Mouse (Mus musculus): ENCODE measurements around the gene Zfp607b. TPM values are rescaled to one million over a fixed set of nuclear protein-coding genes. Genes with fewer than 3 reads are reported as not detected.
A peak's percentile ranks its signal among the peaks of the same experiment; 100 is the strongest.

Zfp607b gene
- polyA plus RNA-seq, 1 experiment from 2014 or later, result 2.5 TPM

DNA sequence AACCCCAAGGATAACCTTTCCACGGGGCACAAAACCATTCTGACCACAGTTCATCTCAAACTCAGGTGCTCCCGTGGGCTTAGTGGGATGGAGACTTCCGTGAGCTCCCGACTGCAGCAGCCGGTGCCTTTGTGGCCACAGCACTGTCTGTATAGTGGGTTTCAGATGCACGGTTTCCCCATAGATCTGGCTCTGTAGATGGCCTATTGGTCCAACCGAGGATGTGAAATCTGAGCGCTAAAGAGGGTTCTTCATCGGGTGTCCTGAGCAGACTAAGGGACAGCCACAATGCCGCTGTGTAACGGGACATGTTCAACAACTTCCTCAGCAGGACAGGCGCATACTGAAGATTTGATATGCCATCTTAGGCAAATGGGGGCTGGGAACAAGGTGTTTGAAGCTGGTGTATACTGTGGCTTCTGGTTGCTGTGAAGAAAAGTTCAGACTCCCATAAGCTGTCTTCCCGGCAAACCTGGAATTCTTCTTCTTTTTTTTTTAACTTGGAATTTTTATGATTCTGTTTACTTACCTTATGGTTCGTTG is 823 bp upstream of the Zfp607b start:
- DNase-seq (ENCODE audit: low spot score), result no peak
- 41% methylated on average over 14 of the region's 14 CpGs for WGBS
- no peaks in the 10 kb centered on the region for H3K36me3 ChIP-seq
- peak overlapping the region; percentile 88 for H3K27ac ChIP-seq
- peaks cover 15% of the 10 kb centered on the region; the same call in 1 of the 2 replicates for H3K27me3 ChIP-seq (ENCODE audit: insufficient read depth, poor library complexity, severe bottlenecking)
- H3K4me1 ChIP-seq, result 0 out of 2 replicates have a peak, but pooled peaks cover 4% of the 10 kb centered on the region
- peak overlapping the region; percentile 67 for H3K4me3 ChIP-seq
- no peaks in the 10 kb centered on the region for H3K9me3 ChIP-seq

- DNase-seq (ENCODE audit: low spot score), result peak; percentile 74
- H3K27ac ChIP-seq, result no peak overlapping the region
- WGBS, result 38% methylated on average over 5 of the region's 5 CpGs
Measured at GRCm38 (mm10) chr7:27691076-27691475, 1.9 kb downstream of the Zfp607b start.

GRCm38 (mm10) chr7:27696711-27697110 is 7.6 kb downstream of the Zfp607b start:
- H3K27me3 ChIP-seq (ENCODE audit: insufficient read depth, poor library complexity, severe bottlenecking), result no peaks in the 10 kb centered on the region
- no peak overlapping the region for H3K4me3 ChIP-seq
- H3K4me1 ChIP-seq, result no peaks in the 10 kb centered on the region
- DNase-seq (ENCODE audit: low spot score), result no peak
- no peaks in the 10 kb centered on the region for H3K36me3 ChIP-seq
- no peaks in the 10 kb centered on the region for H3K9me3 ChIP-seq
- H3K27ac ChIP-seq, result no peak overlapping the region
- 40% methylated on average over 3 of the region's 3 CpGs for WGBS

More at GRCm38 (mm10) chr7:27691076-27691475, 1.9 kb downstream of the Zfp607b start:
- no peak overlapping the region for H3K4me3 ChIP-seq
- no peaks in the 10 kb centered on the region for H3K36me3 ChIP-seq
- no peaks in the 10 kb centered on the region for H3K9me3 ChIP-seq
- 0 out of 2 replicates have a peak, but pooled peaks cover 4% of the 10 kb centered on the region for H3K4me1 ChIP-seq
- no peaks in the 10 kb centered on the region for H3K27me3 ChIP-seq (ENCODE audit: insufficient read depth, poor library complexity, severe bottlenecking)

DNA sequence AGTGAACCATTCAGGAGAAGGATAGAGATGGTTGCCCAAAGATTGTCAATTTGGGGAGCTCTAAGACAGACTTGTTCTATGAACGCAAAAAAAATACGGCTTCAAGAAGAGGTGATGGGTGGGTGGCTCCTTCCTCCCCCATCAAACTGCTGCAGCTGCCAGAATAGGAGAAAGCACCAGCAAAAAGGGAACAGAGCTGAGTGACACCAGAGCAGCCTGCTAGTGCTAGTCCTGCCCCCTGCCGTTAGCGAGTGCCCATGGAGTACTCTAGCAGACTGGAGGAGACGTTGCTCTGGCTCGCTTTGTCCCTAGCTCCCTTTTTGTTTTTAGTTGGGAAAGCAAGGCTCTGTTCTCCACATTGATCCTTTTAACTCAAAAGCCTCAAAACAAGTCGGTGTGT is 21.3 kb downstream of the Zfp607b start:
- H3K27ac ChIP-seq, result no peak overlapping the region
- peak; percentile 30 for DNase-seq (ENCODE audit: low spot score)
- H3K27me3 ChIP-seq (ENCODE audit: insufficient read depth, poor library complexity, severe bottlenecking), result no peaks in the 10 kb centered on the region
- H3K36me3 ChIP-seq, result no peaks in the 10 kb centered on the region
- no peak overlapping the region for H3K4me3 ChIP-seq
- WGBS, result 77% methylated on average over 7 of the region's 7 CpGs
- H3K9me3 ChIP-seq, result peaks cover 4% of the 10 kb centered on the region; the same call in 1 of the 2 replicates
- H3K4me1 ChIP-seq, result no peaks in the 10 kb centered on the region

DNA sequence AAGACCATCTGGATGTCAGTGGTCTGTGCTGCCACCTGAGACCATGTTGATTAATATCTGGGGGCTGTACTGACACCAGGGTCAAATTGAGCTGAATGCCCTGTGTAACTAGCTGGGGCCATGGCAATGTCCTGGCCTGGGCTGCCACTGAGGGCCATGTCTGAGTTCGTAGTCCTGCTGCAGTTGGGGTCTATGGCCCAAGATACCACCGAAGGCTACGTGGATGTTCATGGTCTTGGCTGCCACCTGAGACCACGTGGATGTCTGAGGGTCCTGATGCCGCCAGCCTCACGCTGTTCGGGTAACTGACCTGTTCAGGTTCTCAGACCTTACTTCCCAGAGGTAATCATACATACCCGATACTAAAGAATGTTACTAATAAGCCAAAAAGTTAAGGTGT is 32.8 kb downstream of the Zfp607b start:
- H3K9me3 ChIP-seq, result no peaks in the 10 kb centered on the region; the same call in 1 of the 2 replicates
- no peak overlapping the region for H3K27ac ChIP-seq
- H3K4me3 ChIP-seq, result no peak overlapping the region
- no peak for DNase-seq (ENCODE audit: low spot score)
- no peaks in the 10 kb centered on the region for H3K36me3 ChIP-seq
- H3K4me1 ChIP-seq, result no peaks in the 10 kb centered on the region
- WGBS, result 83% methylated on average over 8 of the region's 8 CpGs
- no peaks in the 10 kb centered on the region for H3K27me3 ChIP-seq (ENCODE audit: insufficient read depth, poor library complexity, severe bottlenecking)

- Histone ChIP-seq H3K27me3 (ENCODE audit: insufficient read depth, poor library complexity, severe bottlenecking) (no peaks in the 10 kb centered on the region), H3K4me3 (no peak overlapping the region), H3K27ac (no peak overlapping the region), H3K4me1 (no peaks in the 10 kb centered on the region), H3K36me3 (no peaks in the 10 kb centered on the region), H3K9me3 (no peaks in the 10 kb centered on the region; the same call in 1 of the 2 replicates)
- 34% methylated on average over 12 of the region's 12 CpGs for WGBS
- DNase-seq (ENCODE audit: low spot score), result no peak
Measured at GRCm38 (mm10) chr7:27725566-27726538, 36.7 kb downstream of the Zfp607b start.

DNA sequence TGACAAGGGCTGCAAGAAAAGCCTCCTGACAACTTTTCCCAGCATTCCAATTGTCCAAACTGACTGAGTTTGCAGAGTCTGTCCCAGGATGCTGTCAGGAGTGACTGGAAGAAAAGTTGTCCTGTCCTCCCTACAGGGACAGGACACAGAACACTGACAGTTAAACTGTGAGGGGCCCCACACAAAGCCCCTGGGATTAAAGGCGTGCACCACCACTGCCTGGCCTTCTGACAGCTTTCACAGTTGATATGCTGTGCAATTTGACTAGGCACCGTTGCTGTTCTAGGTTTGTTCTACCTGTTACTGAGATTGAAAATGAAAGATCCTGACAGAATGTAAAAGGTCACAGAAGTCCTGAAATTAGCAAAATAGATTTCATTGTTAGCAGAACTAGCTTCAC is 38.3 kb downstream of the Zfp607b start:
- no peak for DNase-seq (ENCODE audit: low spot score)
- H3K9me3 ChIP-seq, result no peaks in the 10 kb centered on the region; the same call in 1 of the 2 replicates
- H3K36me3 ChIP-seq, result no peaks in the 10 kb centered on the region
- WGBS, result 65% methylated on average over 2 of the region's 2 CpGs
- H3K27me3 ChIP-seq (ENCODE audit: insufficient read depth, poor library complexity, severe bottlenecking), result no peaks in the 10 kb centered on the region
- no peak overlapping the region for H3K4me3 ChIP-seq
- H3K27ac ChIP-seq, result no peak overlapping the region
- H3K4me1 ChIP-seq, result peaks cover 6% of the 10 kb centered on the region

GRCm38 (mm10) chr7:27731281-27731883 is 42.2 kb downstream of the Zfp607b start, which contains the start of gene Zfp60:
TSS of gene Zfp60 (plus strand) at chr7:27731389.
- H3K27me3 ChIP-seq (ENCODE audit: insufficient read depth, poor library complexity, severe bottlenecking), result no peaks in the 10 kb centered on the region
- H3K4me3 ChIP-seq, result peak within 1 kb of the TSS; percentile 72
- peak; percentile 94 for DNase-seq (ENCODE audit: low spot score)
- peak within 1 kb of the TSS; percentile 90 for H3K27ac ChIP-seq
- no peaks in the 10 kb centered on the region for H3K9me3 ChIP-seq
- under 1% methylated on average over 35 of the region's 35 CpGs for WGBS
- H3K36me3 ChIP-seq, result peaks cover 6% of the 10 kb centered on the region; the same call in 1 of the 2 replicates
- H3K4me1 ChIP-seq, result peaks cover 14% of the 10 kb centered on the region

DNA sequence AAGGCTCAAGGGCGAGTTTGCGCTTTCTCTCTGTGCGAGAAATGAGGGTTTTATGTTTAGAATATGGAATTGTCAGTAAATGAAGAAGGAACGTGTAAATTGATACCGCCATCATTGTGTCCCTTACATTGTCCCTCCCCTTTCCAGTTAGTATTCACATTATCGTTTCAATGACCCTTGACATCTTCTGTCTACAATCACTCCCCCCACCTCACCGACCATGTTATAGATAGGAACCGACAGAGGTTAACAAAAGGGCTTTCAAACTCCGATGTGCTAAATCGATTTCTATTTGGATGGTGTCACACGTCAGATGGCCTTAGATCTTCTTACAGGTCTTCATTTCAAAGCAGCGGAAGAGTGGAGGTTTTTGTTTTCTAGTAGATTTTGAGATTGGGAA is 42.8 kb downstream of the Zfp607b start:
- Histone ChIP-seq H3K9me3 (no peaks in the 10 kb centered on the region), H3K27me3 (ENCODE audit: insufficient read depth, poor library complexity, severe bottlenecking) (no peaks in the 10 kb centered on the region), H3K4me3 (peak overlapping the region; percentile 72), H3K4me1 (peaks cover 14% of the 10 kb centered on the region), H3K27ac (peak overlapping the region; percentile 90), H3K36me3 (peaks cover 6% of the 10 kb centered on the region; the same call in 1 of the 2 replicates)
- no peak for DNase-seq (ENCODE audit: low spot score)
- WGBS, result 9% methylated on average over 12 of the region's 12 CpGs

GRCm38 (mm10) chr7:27732508-27732907 is 43.4 kb downstream of the Zfp607b start:
- peaks cover 14% of the 10 kb centered on the region for H3K4me1 ChIP-seq
- H3K27me3 ChIP-seq (ENCODE audit: insufficient read depth, poor library complexity, severe bottlenecking), result no peaks in the 10 kb centered on the region
- H3K27ac ChIP-seq, result peak overlapping the region; percentile 90; the same call in 1 of the 2 replicates
- no peak for DNase-seq (ENCODE audit: low spot score)
- no peaks in the 10 kb centered on the region for H3K9me3 ChIP-seq
- peaks cover 6% of the 10 kb centered on the region; the same call in 1 of the 2 replicates for H3K36me3 ChIP-seq
- peak overlapping the region; percentile 72 for H3K4me3 ChIP-seq
- WGBS, result 84% methylated on average over 6 of the region's 6 CpGs

DNA sequence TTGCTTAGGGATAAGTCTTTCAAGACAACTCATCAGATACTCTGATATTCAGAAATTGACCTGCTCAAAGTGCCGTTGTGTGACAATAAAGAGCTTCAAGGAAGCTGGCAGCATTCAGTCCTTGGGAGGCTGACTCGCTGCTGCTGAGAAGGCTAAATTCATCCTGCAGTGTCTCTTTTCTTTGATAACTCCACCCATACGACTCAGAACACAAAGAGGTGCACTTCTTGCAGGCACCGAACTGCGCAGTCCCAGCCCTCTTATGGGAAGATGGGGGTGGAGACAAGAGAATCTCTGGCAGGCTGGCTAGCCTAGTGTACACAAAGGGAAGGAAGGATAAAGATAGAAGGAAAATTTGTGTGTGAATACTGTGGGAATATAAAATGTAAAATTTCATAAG is 46.3 kb downstream of the Zfp607b start:
- Histone ChIP-seq H3K27ac (no peak overlapping the region), H3K36me3 (peaks cover 31% of the 10 kb centered on the region), H3K4me3 (no peak overlapping the region), H3K4me1 (peaks cover 14% of the 10 kb centered on the region), H3K27me3 (ENCODE audit: insufficient read depth, poor library complexity, severe bottlenecking) (no peaks in the 10 kb centered on the region), H3K9me3 (no peaks in the 10 kb centered on the region)
- DNase-seq (ENCODE audit: low spot score), result no peak
- 84% methylated on average over 5 of the region's 5 CpGs for WGBS
